Mouse (Mus musculus) neural tube, embryonic 10.5 days (tissue): Measurements from ENCODE around the gene Cd209c.

Experiments used
- DNase-seq: peaks from one replicate; pipeline ENCODE4 v3.0.0-alpha.2; 2017; ENCODE audit warnings: low spot score; ENCODE audit errors: extremely low spot score

The Cd209c gene

GRCm38 (mm10) chr8:3954646-3955045 is at the start of gene Cd209c:
Cd209c (minus strand) TSS chr8:3954746.
- DNase-seq, result no peak

GRCm38 (mm10) chr8:3994219-3994618 is 39.7 kb upstream of the Cd209c start:
- no peak for DNase-seq

GRCm38 (mm10) chr8:3956037-3956436 is 1.5 kb upstream of the Cd209c start:
- no peak for DNase-seq

- no peak for DNase-seq
Observed at GRCm38 (mm10) chr8:3940023-3940422, 14.5 kb downstream of the Cd209c start.

- no peak for DNase-seq
Observed at GRCm38 (mm10) chr8:3926744-3927143, 27.8 kb downstream of the Cd209c start, which contains the start of gene Cd209b. Cd209b (minus strand) TSS chr8:3926844.
